Mouse (Mus musculus) midbrain, embryonic 15.5 days (tissue): ENCODE data around the gene Flot1. TPM values are rescaled to one million over a fixed set of nuclear protein-coding genes. Genes with fewer than 3 reads are reported as not detected.
A peak's percentile ranks its signal among the peaks of the same experiment; 100 is the strongest.

Source experiments
- ATAC-seq: fragments of 200-750 bp; cut with Nextera tagmentation; replicated peaks from 2 replicates; pipeline ENCODE4 v1.8.0; 2017; ENCODE audit warnings: moderate TSS enrichment
- H3K27ac ChIP-seq: fragments of 300-500 bp; sonication (generic); 2 replicates; pipeline ENCODE4 v1.5.1; 2015; ENCODE audit warnings: mild to moderate bottlenecking, inconsistent platforms
- H3K27me3 ChIP-seq: fragments of 300-500 bp; sonication (generic); replicated peaks from 2 replicates; pipeline ENCODE4 v1.6.1; 2015; ENCODE audit warnings: inconsistent platforms
- H3K36me3 ChIP-seq: fragments of 300-500 bp; sonication (generic); replicated peaks from 2 replicates; pipeline ENCODE4 v1.6.1; 2015; ENCODE audit warnings: inconsistent platforms
- H3K4me1 ChIP-seq: fragments of 300-500 bp; sonication (generic); 2 replicates; pipeline ENCODE4 v1.6.1; 2015; ENCODE audit warnings: inconsistent platforms
- H3K4me2 ChIP-seq: fragments of 300-500 bp; sonication (generic); 2 replicates; pipeline ENCODE4 v1.6.1; 2015; ENCODE audit warnings: inconsistent platforms, mild to moderate bottlenecking, moderate library complexity
- H3K4me3 ChIP-seq: fragments of 300-500 bp; sonication (generic); 2 replicates; pipeline ENCODE4 v1.5.1; 2015; ENCODE audit warnings: mild to moderate bottlenecking, inconsistent platforms
- H3K9ac ChIP-seq: fragments of 300-500 bp; sonication (generic); 2 replicates; pipeline ENCODE4 v1.6.1; 2015; ENCODE audit warnings: mild to moderate bottlenecking, inconsistent platforms
- H3K9me3 ChIP-seq: fragments of 300-500 bp; sonication (generic); 2 replicates; pipeline ENCODE4 v1.6.1; 2016; ENCODE audit warnings: inconsistent platforms
- WGBS: fragments of 180-500 bp; shearing (Covaris S2); methylation state at CpG from one replicate; pipeline ENCODE4 v1.1.7; 2015; ENCODE audit warnings: mixed read lengths; 5-methylcytosine and 5-hydroxymethylcytosine counted together
- polyA plus RNA-seq: library from polyadenylated mRNA; unstranded; fragments of >200 nt; fragmentation: Nextera tagmentation; extraction: Ambion mirVana; gene quantifications from 2 replicates; pipeline ENCODE4 v1.2.1, GENCODE M21; 2015

Gene Flot1
- polyA plus RNA-seq, 1 experiment from 2014 or later: 86.8 TPM

DNA sequence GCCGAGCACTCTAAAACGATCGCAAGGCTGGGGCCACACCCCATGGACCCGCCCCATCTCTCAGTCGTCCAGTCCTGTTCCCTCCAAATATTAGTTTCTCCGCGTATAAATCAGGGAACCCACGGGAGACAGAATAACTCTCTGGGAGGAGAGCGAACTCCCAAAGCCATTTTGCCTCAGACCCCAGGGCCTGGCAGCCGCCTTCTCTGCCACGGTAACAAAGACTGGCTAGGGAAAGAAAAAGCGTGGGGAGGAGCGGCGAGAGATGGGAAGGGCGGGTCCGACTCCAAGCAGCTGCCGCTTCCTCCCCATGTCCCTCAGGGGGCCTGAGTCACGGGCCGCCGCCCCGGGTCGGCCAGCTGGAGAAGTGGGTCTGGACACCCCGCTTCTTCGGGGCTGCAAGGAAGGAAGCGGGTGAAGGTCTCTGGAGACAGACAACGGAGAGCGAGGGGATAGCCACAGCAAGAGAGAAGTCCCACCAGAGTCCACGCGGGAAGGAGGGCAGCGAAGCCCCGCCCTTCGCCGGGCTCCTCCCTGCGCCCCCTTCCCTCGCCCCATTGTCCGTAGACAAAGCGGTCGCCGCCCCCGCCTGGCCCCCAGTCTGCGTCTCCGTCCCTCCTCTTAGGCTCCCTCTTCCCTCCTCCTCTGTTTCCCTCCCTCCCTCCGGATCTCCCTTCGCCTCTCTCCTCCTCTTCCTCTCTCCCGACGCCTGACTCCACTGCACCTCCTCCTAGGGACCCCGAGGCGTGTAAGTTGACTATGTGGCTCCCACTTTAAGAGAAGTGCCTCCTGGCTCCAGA is 42.7 kb downstream of the Flot1 start, which contains the start of gene Ppp1r18:
Gene Ppp1r18 (plus strand): TSS at position 113 of the 800 bp plus-strand sequence.
- H3K4me2 ChIP-seq: peak within 1 kb of the TSS; percentile 97
- peak; percentile 59 for ATAC-seq
- peak within 1 kb of the TSS; percentile 98 for H3K27ac ChIP-seq
- H3K36me3 ChIP-seq: no peaks in the 10 kb centered on the region
- H3K4me1 ChIP-seq: peaks cover 56% of the 10 kb centered on the region
- H3K9me3 ChIP-seq: no peaks in the 10 kb centered on the region
- H3K4me3 ChIP-seq: peak within 1 kb of the TSS; percentile 78
- H3K9ac ChIP-seq: peak within 1 kb of the TSS; percentile 91
- WGBS: under 1% methylated on average over 48 of the region's 48 CpGs
- H3K27me3 ChIP-seq: no peaks in the 10 kb centered on the region

DNA sequence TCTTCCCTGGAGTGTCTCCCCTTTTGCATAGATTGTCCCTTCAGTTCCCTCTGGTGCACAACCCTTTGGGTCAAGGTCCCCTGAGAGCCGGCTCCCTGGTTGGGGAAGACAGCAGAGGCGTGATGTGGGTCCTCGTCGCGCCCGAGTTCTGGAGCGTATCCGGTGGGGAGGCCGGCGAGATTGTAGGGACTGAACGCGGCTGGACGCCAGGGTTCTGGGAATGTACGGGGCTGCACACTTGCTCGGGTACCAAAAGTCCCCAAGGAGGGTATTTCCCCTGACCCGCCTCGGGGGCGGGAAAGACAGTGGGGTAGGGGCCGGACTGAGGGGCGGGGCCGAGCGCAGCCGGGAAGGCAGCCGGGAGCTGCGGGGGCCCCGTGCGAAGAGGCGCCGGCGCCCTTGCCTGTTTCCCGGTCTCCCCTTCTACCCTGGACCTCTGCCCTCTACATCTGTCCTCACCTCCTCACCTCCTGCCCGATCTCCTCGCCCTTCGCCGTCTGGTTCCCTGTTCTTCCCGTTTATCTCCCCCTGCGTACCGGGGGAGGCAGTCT is 43.3 kb downstream of the Flot1 start:
- ATAC-seq: peak; percentile 30
- no peaks in the 10 kb centered on the region for H3K27me3 ChIP-seq
- peak overlapping the region; percentile 97 for H3K4me2 ChIP-seq
- H3K27ac ChIP-seq: peak overlapping the region; percentile 98
- peak overlapping the region; percentile 78 for H3K4me3 ChIP-seq
- H3K36me3 ChIP-seq: 0 out of 2 replicates have a peak, but pooled peaks cover 3% of the 10 kb centered on the region
- H3K9ac ChIP-seq: peak overlapping the region; percentile 91
- H3K4me1 ChIP-seq: peaks cover 61% of the 10 kb centered on the region
- WGBS: 1% methylated on average over 38 of the region's 38 CpGs
- H3K9me3 ChIP-seq: no peaks in the 10 kb centered on the region

DNA sequence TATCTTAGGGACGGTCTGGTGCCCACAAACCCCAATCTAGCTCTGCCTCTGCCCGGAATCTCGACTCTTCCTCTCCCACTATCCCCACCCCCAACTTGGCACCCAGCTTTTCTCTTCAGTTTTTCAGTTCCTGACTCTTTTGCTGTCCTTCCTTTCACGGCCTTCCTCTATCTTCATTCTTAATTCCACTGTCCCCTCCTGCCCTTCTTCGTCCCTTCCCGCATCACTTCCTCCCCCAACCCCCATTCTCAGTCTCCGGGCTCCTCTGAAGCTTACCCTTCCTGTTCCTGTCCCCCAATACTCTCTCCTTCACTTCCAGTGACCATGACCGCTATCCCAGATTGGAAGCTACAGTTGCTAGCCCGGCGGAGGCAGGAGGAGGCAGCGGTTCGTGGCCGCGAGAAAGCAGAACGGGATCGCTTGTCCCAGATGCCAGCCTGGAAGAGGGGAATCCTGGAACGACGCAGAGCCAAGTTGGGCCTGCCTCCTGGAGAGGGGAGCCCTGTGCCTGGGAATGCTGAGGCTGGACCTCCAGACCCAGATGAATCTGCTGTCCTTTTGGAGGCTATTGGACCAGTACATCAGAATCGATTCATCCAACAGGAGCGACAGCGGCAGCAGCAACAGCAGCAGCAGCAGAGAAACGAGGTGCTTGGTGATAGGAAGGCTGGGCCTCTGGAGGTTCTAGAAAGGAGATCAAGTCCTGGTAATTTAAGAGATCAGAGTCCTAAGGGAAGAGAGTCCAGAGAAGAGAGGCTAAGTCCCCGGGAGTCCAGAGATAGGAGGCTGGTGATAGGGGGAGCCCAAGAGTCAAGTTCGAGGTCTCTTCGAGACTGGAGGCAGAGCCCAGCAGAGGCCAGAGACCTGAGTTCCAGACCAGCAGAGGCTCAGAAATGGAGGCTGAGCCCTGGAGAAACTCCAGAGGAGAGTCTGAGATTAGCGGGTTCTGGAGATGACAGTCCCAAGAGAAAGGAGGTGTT is 44.2 kb downstream of the Flot1 start:
- Histone ChIP-seq H3K27me3 (no peaks in the 10 kb centered on the region), H3K4me1 (peaks cover 61% of the 10 kb centered on the region), H3K36me3 (0 out of 2 replicates have a peak, but pooled peaks cover 3% of the 10 kb centered on the region), H3K9ac (peak overlapping the region; percentile 91), H3K4me2 (peak overlapping the region; percentile 97), H3K9me3 (no peaks in the 10 kb centered on the region), H3K27ac (peak overlapping the region; percentile 98), H3K4me3 (peak overlapping the region; percentile 78)
- ATAC-seq: no peak
- 6% methylated on average over 26 of the region's 26 CpGs for WGBS

DNA sequence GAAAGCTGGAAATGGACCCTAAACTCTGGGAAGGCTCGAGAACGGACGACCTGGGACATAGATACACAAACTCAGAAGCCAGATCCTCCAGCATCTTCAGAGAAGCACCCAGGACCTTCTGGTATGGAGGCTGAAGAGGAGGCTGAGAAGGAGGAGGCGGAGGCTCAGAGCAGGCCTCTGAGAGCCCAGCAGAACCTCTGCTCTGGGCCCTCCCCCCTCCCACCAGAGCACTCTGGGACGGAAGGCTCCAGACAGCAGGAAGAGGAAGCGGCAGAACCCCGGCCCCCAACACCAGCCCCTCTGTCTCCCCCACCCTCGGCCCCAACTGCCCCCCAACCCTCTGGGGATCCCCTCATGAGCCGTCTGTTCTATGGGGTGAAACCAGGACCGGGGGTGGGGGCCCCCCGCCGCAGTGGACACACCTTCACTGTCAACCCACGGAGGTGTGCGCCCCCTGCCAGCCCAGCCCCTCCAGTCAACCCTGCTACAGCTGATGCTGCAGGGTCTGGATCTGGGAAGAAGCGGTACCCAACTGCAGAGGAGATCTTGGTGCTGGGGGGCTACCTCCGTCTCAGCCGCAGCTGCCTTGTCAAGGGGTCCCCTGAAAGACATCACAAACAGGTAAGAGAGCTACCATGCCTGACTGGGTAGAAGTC is 45.3 kb downstream of the Flot1 start:
- peak overlapping the region; percentile 97 for H3K4me2 ChIP-seq
- H3K27ac ChIP-seq: peak overlapping the region; percentile 53
- 32% methylated on average over 17 of the region's 17 CpGs for WGBS
- ATAC-seq: no peak
- no peaks in the 10 kb centered on the region for H3K9me3 ChIP-seq
- peak overlapping the region; percentile 61 for H3K9ac ChIP-seq
- 0 out of 2 replicates have a peak, but pooled peaks cover 3% of the 10 kb centered on the region for H3K36me3 ChIP-seq
- peaks cover 71% of the 10 kb centered on the region for H3K4me1 ChIP-seq
- peak overlapping the region; percentile 78 for H3K4me3 ChIP-seq
- H3K27me3 ChIP-seq: no peaks in the 10 kb centered on the region

DNA sequence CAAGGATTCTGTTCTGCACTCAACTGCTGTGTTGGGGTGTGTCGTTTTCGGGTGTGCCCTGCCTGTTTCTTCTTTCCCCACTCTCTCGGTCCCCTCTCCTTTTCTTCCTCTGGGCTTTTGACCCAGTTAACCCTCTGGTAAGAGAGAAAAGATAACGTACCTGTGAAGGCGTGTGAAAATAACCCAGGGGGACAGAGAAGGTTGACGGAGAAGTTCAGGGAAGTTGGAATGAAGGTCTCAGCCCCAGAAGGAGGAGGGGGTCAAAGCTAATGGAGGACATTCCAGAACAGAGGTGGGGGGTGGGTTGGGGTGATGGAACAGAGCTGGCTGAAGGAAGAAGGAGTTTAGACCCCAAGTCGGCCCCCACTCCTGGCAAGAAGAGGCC is 45.9 kb downstream of the Flot1 start:
- Histone ChIP-seq H3K9ac (peak overlapping the region; percentile 61), H3K27ac (peak overlapping the region; percentile 53), H3K36me3 (0 out of 2 replicates have a peak, but pooled peaks cover 4% of the 10 kb centered on the region), H3K4me3 (peak overlapping the region; percentile 78), H3K4me2 (peak overlapping the region; percentile 97), H3K27me3 (no peaks in the 10 kb centered on the region), H3K4me1 (peaks cover 77% of the 10 kb centered on the region), H3K9me3 (no peaks in the 10 kb centered on the region)
- WGBS: 2% methylated on average over 7 of the region's 7 CpGs
- ATAC-seq: no peak

DNA sequence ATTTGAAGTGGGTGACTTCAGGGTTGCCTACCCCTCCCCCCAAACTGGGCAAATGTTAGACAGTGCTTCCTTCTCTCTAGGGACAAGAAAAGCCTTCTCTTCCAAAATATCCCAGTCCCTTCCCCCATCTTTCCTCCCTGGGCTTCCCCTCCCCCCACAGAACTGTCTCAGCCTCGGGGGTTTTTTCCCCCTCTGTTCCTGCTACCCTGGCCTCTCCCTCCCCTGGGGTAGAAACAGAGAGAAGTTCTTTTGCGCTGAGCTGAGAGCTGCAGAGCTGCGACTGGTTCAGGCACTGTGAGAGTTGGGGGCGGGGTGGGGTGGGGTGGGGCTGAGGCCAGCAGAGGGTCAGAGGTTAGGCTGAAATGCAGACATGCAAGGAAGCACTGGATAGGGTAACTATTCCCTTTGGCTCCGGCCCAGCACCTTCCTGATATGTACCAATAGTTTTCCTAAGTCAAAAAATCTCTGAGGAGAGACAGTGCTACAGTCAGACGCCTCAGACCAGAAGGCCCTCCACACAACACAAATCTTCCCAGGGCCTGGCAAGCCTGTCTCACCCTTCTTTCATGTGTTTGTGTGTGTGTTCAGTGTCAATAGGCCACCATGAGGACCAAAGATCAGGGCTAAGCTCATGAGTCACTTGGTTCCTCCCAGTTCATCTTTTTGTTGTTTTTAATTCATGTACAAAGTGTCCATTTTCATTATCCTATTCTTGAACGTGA is 46.5 kb downstream of the Flot1 start:
- Histone ChIP-seq H3K4me2 (peak overlapping the region; percentile 97), H3K27me3 (no peaks in the 10 kb centered on the region), H3K27ac (peak overlapping the region; percentile 53), H3K4me1 (peaks cover 79% of the 10 kb centered on the region), H3K9ac (peak overlapping the region; percentile 61), H3K36me3 (0 out of 2 replicates have a peak, but pooled peaks cover 8% of the 10 kb centered on the region), H3K4me3 (peak overlapping the region; percentile 78), H3K9me3 (no peaks in the 10 kb centered on the region)
- no peak for ATAC-seq
- 3% methylated on average over 7 of the region's 7 CpGs for WGBS

DNA sequence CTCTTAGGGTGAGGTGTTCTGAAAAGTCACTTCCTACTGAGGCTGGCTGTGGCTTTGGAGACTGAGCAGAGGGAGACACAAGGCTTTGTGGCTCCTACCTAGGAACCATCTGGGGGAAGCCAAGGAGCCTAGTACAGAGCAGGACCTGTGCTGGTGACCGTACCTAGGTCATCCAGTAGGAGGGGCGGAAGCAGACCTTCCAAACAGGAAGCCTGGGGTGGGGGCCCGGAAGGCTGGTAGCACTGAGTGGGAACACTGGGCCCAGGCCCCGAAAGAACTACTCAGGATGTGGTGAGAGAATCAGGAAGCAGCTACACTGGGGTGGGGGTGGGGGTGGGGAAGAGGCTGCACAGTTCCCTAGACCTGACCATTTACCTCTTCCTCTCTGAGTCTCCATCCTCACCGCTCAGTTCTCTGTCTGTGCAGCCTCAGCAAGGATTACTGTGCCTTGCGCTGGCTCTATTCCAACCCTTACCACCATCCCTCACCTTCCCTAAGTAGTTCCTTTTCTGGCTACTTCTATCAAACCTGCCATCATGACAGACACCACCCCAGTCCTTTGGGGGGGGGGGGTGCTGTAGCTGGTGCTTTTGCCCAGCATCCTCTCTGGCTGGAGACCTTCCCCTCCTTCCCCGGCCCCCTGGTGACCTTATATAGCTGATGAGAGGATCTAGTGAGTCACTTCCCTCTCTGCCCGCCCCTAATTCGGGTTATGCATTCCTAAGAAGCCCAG is 47.3 kb downstream of the Flot1 start:
- Histone ChIP-seq H3K27ac (peak overlapping the region; percentile 53), H3K4me1 (peaks cover 71% of the 10 kb centered on the region), H3K27me3 (no peaks in the 10 kb centered on the region), H3K9ac (peak overlapping the region; percentile 61; the same call in 1 of the 2 replicates), H3K4me2 (peak overlapping the region; percentile 97), H3K36me3 (0 out of 2 replicates have a peak, but pooled peaks cover 13% of the 10 kb centered on the region), H3K9me3 (no peaks in the 10 kb centered on the region), H3K4me3 (peak overlapping the region; percentile 78)
- no peak for ATAC-seq
- 74% methylated on average over 9 of the region's 9 CpGs for WGBS

DNA sequence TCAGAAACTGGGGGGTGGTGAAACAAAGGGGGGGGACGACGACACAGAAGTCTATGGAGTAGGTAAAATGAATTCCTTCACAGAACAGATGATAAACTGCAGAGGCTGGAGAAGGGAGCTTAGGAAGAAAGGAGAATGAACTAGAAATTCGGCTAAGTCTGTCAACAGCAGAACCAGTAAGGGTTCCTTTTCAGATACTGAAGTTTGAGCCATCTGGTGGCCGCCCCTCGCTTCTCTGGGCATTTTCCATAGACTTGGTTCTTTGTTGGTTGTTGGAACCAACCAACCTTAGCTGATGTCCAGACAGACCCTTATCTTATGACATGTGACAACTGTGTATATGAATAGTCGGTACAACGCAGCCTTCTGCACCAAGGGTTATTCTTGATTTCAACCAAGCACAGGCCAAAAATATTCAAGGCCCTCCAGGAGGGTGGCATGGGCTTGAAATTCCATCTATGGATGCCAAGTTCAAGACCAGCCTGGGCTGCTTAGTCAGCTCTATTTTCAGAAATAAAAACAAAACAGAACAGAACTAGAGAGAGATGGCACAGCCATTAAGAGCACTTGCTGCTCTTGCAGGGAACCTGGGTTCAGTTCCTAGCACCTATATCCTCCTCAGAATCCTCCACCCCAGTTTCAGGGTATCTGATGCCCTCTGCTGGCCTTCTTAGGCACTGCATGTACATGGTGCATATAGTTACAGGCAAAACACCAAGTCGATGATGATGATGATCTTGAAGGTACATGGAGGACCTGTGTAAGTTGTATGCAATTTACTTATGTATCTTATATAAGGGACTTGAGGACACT is 48.1 kb downstream of the Flot1 start:
- peak overlapping the region; percentile 97 for H3K4me2 ChIP-seq
- no peak overlapping the region; the same call in 1 of the 2 replicates for H3K27ac ChIP-seq
- no peak for ATAC-seq
- 92% methylated on average over 8 of the region's 8 CpGs for WGBS
- H3K9me3 ChIP-seq: no peaks in the 10 kb centered on the region
- peaks cover 70% of the 10 kb centered on the region for H3K4me1 ChIP-seq
- peak overlapping the region; percentile 78 for H3K4me3 ChIP-seq
- no peaks in the 10 kb centered on the region for H3K27me3 ChIP-seq
- H3K9ac ChIP-seq: no peak overlapping the region
- H3K36me3 ChIP-seq: peaks cover 13% of the 10 kb centered on the region; the same call in 1 of the 2 replicates

DNA sequence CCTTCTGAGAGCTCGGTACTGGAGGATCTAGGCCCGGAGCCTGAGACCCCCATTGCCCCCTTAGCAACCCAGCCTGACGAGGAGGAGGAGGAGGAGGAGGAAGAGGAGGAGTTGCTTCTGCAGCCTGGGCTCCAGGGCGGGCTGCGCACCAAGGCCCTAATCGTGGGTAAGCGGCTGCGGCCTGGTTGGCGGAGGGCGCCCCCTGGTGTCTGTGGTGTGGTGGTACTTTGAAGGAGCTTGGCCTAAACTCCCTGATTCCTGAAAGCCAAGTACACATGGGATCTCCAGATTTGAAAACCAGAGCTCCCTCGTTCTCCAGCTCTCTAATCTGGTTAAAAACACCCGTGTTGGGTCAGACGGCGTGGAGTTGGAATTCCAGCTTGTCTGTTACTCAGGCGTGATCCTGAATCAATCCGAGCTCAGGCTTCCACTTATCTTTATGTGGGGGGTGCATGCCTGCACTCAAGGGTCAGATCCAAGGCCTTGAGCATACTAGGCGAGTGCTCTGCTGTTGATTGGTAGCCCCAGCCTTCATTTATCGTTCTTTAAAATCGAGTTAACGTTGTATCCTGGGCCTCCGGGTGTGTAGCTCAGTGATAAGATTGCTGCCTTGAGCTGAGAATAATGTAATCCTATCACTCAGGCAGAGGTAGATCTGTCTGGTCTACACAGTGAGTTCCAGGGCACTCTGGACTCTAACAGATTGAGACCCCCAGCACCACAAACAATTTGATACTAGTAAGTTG is 50.9 kb downstream of the Flot1 start:
- Histone ChIP-seq H3K9me3 (no peaks in the 10 kb centered on the region), H3K27ac (0 out of 2 replicates have a peak overlapping the region, but pooled peaks have one; percentile 7), H3K4me3 (no peak overlapping the region), H3K36me3 (peaks cover 13% of the 10 kb centered on the region; the same call in 1 of the 2 replicates), H3K4me2 (0 out of 2 replicates have a peak overlapping the region, but pooled peaks have one; percentile 15), H3K4me1 (peaks cover 50% of the 10 kb centered on the region), H3K9ac (no peak overlapping the region), H3K27me3 (no peaks in the 10 kb centered on the region)
- WGBS: 31% methylated on average over 21 of the region's 21 CpGs
- no peak for ATAC-seq
